Mouse (Mus musculus): Measurements from ENCODE around the gene Astn2.

The Astn2 gene

DNA sequence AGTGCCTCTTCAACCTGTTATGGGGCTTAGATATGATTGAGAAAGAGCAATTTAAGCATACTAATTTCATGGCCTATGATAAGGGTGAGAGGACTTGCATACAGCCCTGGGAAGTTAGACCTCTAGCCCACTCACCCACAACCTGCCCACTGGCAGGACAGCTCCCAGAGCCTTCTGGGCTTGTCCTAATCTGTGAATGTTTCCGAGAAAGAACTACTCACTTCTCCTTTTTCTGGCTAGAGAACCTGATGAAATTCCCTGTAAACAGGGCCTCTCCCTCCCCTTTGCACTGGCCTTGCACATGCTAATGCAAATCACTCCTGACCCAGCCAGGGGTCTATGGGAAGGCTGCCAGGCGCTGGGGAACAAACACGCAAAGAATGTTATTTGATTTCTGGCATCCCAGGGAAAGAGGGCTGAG lies 983.9 kb downstream of the Astn2 start:
- no peak for DNase-seq (ENCODE audit: low spot score in 2 of 2)

GRCm38 (mm10) chr4:65415507-65415906 lies 988.9 kb downstream of the Astn2 start:
- no peak for DNase-seq (ENCODE audit: low spot score in 2 of 2)

- DNase-seq (ENCODE audit: low spot score in 2 of 2), result no peak
Observed at GRCm38 (mm10) chr4:65402836-65403634, 1001.4 kb downstream of the Astn2 start.

- DNase-seq (ENCODE audit: low spot score in 2 of 2), result no peak
Observed at GRCm38 (mm10) chr4:65402286-65402685, 1002.1 kb downstream of the Astn2 start.

DNA sequence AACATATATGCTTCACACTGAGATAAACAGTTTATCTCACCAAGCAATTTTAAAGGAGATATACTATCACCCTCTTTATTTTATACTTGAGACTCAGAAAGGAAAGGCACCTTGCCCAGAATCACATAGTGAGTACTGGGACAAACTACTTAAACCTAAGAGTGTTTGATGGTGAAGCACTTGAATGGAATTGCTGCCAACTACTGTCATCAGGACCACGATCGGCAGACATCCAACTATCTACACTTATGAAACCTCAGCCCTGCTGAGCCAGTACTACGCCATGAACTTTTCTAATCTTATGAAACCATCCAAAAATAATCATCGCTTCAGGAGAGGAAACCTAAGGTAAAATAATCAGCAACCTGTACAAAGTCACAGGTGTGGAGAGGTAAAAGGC lies 1005.0 kb downstream of the Astn2 start:
- no peak for DNase-seq (ENCODE audit: low spot score in 2 of 2)

DNA sequence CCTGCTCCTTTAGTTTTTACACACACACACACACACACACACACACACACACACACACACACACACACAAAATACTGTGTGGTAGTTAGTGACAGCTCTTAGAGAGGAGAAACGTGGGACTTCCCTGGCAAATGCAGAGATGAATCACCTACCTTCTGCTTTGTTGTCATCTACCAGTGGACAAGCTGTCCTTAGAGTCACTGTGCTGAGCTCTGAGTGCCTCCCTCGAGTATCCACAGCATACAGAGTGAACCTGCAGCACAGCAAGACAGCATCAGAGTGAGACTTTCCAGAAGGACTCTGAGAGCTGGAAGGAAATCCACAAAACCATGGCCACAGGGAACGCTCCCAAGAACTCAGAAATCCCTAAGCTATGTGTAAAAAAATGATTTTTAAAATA lies 1007.6 kb downstream of the Astn2 start:
- DNase-seq (ENCODE audit: low spot score in 2 of 2), result no peak

- no peak for DNase-seq (ENCODE audit: low spot score in 2 of 2)
Observed at GRCm38 (mm10) chr4:65391001-65391400, 1013.4 kb downstream of the Astn2 start.

DNA sequence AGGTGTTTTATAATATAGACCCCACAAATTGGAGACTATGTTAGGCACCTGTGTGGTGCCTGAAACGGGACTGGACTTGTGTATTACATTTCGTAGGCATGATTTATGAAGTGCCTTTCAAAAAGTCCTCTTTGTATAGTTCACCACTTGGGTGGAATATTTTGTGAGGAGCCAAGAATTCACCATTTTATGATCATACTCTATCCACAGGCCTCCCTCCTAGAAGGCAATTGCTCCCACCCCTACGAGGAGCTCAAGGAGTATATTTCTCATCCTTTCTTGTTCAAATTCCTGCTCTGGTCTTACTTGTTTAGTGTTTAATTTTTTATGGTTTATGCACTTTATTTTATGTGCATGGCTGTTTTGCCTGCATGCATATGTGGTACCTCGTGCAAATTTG lies 1021.3 kb downstream of the Astn2 start:
- DNase-seq (ENCODE audit: low spot score in 2 of 2), result no peak

DNA sequence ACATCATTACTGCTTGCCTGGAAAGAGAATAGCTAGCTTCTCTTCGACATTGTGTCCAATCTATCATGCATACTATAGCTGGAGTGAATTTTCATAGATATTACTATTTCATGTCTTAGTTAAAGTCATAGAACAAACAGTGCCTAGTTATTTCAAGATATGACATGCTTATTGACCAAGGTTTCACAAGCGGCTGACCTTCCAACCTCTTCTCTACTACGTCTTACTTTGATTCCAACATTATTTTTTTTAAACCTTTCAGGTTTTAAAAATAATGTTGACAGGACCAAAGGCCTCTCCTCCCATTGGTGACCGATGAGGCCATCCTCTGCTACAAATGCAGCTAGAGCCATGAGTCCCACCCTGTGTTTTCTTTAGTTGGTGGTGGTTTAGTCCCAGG lies 1025.0 kb downstream of the Astn2 start:
- DNase-seq (ENCODE audit: low spot score in 2 of 2), result no peak

GRCm38 (mm10) chr4:65376571-65376970 lies 1027.8 kb downstream of the Astn2 start:
- DNase-seq (ENCODE audit: low spot score in 2 of 2), result no peak

DNA sequence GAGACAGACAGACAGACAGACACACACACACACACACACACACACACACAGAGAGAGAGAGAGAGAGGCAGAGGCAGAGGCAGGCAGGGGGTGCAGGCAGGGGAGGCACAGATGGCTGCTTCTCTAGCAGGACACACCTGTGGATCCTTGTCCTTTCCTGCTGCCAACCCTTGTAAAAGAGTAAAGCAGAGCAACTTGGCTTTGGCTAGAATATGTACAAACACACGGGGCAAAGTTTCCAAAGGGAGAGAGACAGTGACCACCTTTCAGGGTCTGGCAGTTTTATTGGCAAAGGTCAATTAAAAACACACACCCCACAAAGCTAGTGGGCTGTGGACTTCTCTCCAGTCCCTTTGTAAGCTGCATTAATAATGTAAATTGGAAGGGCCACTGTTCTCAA lies 1030.6 kb downstream of the Astn2 start:
- no peak for DNase-seq (ENCODE audit: low spot score in 2 of 2)

DNA sequence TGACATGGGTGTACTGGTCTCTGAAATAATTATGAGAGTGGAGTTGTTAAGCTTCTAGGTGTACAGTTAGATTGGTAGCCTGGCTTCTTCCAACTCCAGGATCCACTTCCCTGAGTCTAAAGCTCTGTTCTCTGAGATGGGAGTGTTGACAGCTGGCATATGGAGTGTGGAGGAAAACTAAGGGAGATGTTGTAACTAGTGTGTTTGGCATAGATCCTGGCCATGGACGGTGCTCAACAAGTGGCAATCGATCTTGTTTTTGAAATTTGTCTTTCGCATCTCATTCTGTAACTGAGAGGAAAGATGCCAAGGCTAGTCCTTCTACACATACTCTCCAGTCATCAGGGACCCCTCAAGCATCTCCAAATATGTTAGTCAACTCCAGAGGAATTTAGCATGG lies 1031.7 kb downstream of the Astn2 start:
- no peak for DNase-seq (ENCODE audit: low spot score in 2 of 2)

- DNase-seq (ENCODE audit: low spot score in 2 of 2), result no peak
Observed at GRCm38 (mm10) chr4:65367135-65367534, 1037.3 kb downstream of the Astn2 start.

DNA sequence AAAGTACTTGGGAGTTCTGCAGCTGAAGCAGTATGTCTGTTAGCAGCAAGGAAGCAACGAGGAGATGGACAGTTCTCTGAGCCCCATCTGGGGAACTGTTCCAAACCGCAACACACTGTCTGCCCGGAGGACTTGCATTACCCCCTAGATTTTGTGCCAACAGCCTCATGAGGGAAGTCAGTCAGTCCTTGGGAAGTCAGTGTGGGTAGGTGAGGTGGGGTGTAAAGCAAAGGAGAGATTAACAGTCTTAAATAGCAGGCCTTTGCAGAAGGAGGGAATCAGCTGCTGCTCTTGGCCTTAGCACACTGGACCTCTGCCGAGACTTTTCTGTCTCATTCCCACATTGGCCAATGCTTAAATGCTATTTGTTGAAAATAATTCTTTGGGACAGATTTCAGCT lies 1049.8 kb downstream of the Astn2 start:
- no peak for DNase-seq (ENCODE audit: low spot score in 2 of 2)

- DNase-seq (ENCODE audit: low spot score in 2 of 2), result no peak
Observed at GRCm38 (mm10) chr4:65350521-65350920, 1053.9 kb downstream of the Astn2 start.

- DNase-seq (ENCODE audit: low spot score in 2 of 2), result no peak
Observed at GRCm38 (mm10) chr4:65341766-65342165, 1062.6 kb downstream of the Astn2 start.

DNA sequence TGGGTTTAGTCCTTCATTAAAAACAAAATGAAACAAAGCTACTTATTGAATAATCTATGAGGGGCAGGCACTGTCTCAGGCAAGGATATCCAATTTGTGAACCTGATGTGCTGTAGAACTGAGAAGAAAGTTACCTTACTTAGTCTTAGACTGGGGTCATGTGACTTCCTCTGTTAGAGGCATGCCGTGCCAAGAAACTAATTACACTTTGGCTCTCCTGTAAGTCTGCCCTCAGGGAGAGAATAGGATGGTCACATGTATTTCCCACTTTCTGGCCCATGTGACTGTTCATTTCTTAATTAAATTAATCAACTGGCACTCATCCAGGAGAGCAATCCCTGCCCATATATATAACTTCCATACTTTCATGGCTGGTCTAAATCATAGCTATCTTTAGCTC lies 1070.7 kb downstream of the Astn2 start:
- DNase-seq (ENCODE audit: low spot score in 2 of 2), result no peak
